Mouse (Mus musculus) spleen, adult 2 months (tissue): ENCODE measurements around the gene Spred2.

Experiments used
- CTCF ChIP-seq: fragments of 200-500 bp; IDR thresholded peaks from 2 replicates; pipeline ENCODE4 v1.5.1; 2011; ENCODE audit warnings: mild to moderate bottlenecking, inconsistent platforms; ENCODE audit not compliant: insufficient read depth, insufficient read length, insufficient replicate concordance; ENCODE audit errors: extremely low read depth
- POLR2A ChIP-seq: fragments of 200-500 bp; IDR thresholded peaks from 2 replicates; pipeline ENCODE4 v1.6.1; 2011; ENCODE audit warnings: low read depth, low read length, inconsistent platforms

DNA sequence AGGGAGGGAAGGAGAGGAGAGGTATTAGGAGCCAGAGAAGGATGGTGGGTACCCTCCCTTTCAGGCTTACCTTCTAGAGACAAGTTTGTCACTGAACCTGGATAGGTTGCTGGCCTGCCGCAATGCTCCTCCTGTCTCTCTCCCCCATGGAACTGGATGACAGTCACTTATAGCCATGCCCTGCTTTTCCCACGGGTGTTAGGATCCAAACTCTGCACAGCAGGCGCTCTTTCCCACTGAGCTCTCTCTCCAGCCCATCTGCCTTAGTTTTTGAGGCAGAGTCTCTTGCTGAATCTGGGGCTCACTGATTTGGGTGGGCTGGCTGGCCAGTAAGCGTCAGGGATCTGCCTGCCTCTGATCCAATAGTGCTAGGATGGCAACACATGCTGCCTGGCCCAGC, 23.5 kb upstream of the Spred2 start:
- no peak for TF ChIP-seq CTCF
- no peak for TF ChIP-seq POLR2A
